Mouse (Mus musculus) kidney, adult 2 months (tissue): ENCODE data around the gene Prcc.

Experiments used
- CTCF ChIP-seq: fragments of 200-500 bp; conservative IDR thresholded peaks from 2 replicates; pipeline ENCODE4 v1.5.1; 2011; ENCODE audit warnings: low read depth, mild to moderate bottlenecking, control low read depth, low read length, moderate library complexity, mixed read lengths; ENCODE audit not compliant: insufficient read depth, insufficient read length
- POLR2A ChIP-seq: fragments of 200-500 bp; IDR thresholded peaks from one replicate; pipeline ENCODE4 v1.6.1; 2011; ENCODE audit warnings: low read depth, low read length, control low read depth

- TF ChIP-seq CTCF, result no peak
- TF ChIP-seq POLR2A, result no peak
Measured at GRCm38 (mm10) chr3:87812413-87812812, 73.0 kb downstream of the Prcc start.
